Mouse (Mus musculus) heart, embryonic 12.5 days (tissue): Measurements from ENCODE around the gene Txndc2. TPM values are rescaled to one million over a fixed set of nuclear protein-coding genes. Genes with fewer than 3 reads are reported as not detected.

ENCODE experiments used
- ATAC-seq: fragments of 200-750 bp; cut with Nextera tagmentation; 2 replicates; pipeline ENCODE4 v1.8.0; 2017; ENCODE audit warnings: moderate TSS enrichment, moderate library complexity; ENCODE audit not compliant: insufficient number of reproducible peaks, low FRiP score
- H3K27ac ChIP-seq: fragments of 300-500 bp; sonication (generic); 2 replicates; pipeline ENCODE4 v1.5.1; 2016; ENCODE audit warnings: mild to moderate bottlenecking, moderate library complexity; ENCODE audit not compliant: poor library complexity, severe bottlenecking
- H3K27me3 ChIP-seq: fragments of 300-500 bp; sonication (generic); replicated peaks from 2 replicates; pipeline ENCODE4 v1.6.1; 2016; ENCODE audit warnings: mild to moderate bottlenecking, moderate library complexity
- H3K36me3 ChIP-seq: fragments of 300-500 bp; sonication (generic); 2 replicates; pipeline ENCODE4 v1.6.1; 2016; ENCODE audit warnings: mild to moderate bottlenecking, moderate library complexity
- H3K4me1 ChIP-seq: fragments of 300-500 bp; sonication (generic); replicated peaks from 2 replicates; pipeline ENCODE4 v1.6.1; 2016; ENCODE audit warnings: mild to moderate bottlenecking
- H3K4me2 ChIP-seq: fragments of 300-500 bp; sonication (generic); 2 replicates; pipeline ENCODE4 v1.6.1; 2016; ENCODE audit warnings: mild to moderate bottlenecking, moderate library complexity
- H3K4me3 ChIP-seq: fragments of 300-500 bp; sonication (generic); 2 replicates; pipeline ENCODE4 v1.5.1; 2016; ENCODE audit warnings: mild to moderate bottlenecking
- H3K9ac ChIP-seq: fragments of 300-500 bp; sonication (generic); 2 replicates; pipeline ENCODE4 v1.6.1; 2016; ENCODE audit warnings: mild to moderate bottlenecking, moderate library complexity
- H3K9me3 ChIP-seq: fragments of 300-500 bp; sonication (generic); replicated peaks from 2 replicates; pipeline ENCODE4 v1.6.1; 2016; ENCODE audit warnings: mild to moderate bottlenecking, moderate library complexity
- WGBS: fragments of 180-500 bp; shearing (Covaris S2); methylation state at CpG from one replicate; pipeline ENCODE4 v1.1.7; 2016; 5-methylcytosine and 5-hydroxymethylcytosine counted together
- polyA plus RNA-seq: library from polyadenylated mRNA; unstranded; fragments of >200 nt; fragmentation: Nextera tagmentation; extraction: Ambion mirVana; gene quantifications from 2 replicates; pipeline ENCODE4 v1.2.1, GENCODE M21; 2016

Txndc2 gene
- polyA plus RNA-seq, 1 experiment from 2014 or later, result not detected

DNA sequence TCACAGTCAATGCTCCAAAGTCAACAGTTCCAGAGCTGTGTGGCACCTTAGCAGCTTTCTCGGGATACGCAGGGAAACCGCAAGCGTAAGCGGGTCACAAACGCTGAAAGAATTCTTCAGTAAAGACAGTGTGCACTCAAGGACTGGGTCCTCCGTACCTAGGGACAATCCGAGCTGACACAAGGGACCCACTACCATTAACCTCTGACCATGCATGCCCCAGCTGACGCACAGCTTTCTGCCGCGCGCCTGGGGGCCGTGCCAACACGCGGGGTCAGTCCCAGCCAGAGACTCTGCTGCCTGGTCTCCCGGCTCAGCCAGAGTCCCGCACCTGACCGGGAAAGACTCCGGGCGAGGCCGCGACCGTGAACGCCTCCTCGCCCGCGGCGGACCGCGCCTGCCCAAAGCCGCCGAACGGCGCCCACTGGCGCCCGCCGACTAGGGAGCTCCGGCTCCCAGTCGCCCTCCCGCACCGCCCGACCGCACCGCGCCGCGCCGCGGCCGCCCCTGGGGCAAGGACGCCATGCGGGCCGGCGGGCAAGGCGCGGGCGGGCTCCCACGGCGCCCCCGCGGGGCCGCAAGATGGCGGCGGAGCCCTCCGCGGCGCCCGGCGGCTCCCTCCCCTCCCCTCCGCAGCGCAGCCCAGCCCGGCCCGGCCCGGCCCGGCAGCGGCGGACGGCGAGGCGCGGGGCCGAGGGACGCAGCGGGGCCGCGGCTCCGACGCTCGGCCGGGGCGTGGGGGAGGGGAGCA, 29.4 kb downstream of the Txndc2 start:
- WGBS, result 6% methylated on average over 88 of the region's 91 CpGs

DNA sequence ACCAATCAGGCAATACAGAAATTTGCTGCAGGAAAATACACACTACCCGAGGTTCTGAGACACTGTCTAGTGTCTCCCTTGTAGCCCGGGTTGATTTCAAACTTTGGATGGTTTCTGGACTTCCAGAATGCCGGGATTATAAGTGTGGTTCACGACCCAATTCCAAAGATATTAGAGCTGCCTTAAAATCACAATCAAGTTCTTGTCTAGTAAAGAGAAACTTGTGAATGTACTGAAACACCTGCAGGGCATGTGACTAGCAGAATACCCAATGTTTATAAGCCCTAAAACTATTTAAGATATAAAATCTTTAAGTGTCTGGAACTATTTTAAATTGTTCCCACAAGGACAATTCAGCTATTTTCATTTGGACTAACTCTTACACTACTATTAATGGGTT, 30.2 kb downstream of the Txndc2 start:
- H3K9me3 ChIP-seq, result no peaks in the 10 kb centered on the region
- WGBS, result 8% methylated on average over 4 of the region's 4 CpGs
- no peaks in the 10 kb centered on the region for H3K36me3 ChIP-seq
- H3K4me1 ChIP-seq, result peaks cover 38% of the 10 kb centered on the region
- peak overlapping the region; percentile 97 for H3K4me3 ChIP-seq
- H3K9ac ChIP-seq, result peak overlapping the region; percentile 99; the same call in 1 of the 2 replicates
- ATAC-seq, result no peak
- no peaks in the 10 kb centered on the region for H3K27me3 ChIP-seq
- H3K4me2 ChIP-seq, result peak overlapping the region; percentile 80
- H3K27ac ChIP-seq, result no peak overlapping the region

More for the DNA sequence above, 29.4 kb downstream of the Txndc2 start:
- H3K4me3 ChIP-seq, result peak overlapping the region; percentile 97
- peak overlapping the region; percentile 99 for H3K9ac ChIP-seq
- ATAC-seq, result peak; percentile 67
- H3K4me1 ChIP-seq, result peaks cover 32% of the 10 kb centered on the region
- H3K36me3 ChIP-seq, result no peaks in the 10 kb centered on the region
- no peaks in the 10 kb centered on the region for H3K27me3 ChIP-seq
- H3K9me3 ChIP-seq, result no peaks in the 10 kb centered on the region
- peak overlapping the region; percentile 80 for H3K4me2 ChIP-seq
- peak overlapping the region; percentile 99 for H3K27ac ChIP-seq

DNA sequence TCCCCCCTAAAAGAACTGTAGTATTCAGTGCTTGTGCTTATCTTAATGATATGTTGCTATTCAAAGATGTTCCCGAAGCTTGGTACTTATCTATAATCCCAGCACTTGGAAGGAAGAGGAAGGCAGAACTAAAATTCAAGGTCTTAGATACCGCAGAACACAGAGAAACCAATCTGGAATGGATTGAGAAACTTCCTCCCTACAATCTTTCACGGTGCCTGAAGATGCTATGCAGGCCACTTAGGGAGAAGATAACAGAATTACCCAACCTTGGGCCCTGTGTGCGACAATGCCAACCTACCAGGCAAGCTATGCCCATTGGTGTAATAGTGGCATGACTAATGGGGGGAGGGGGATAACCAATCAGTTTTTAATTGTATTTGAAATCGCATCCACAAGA, 33.2 kb downstream of the Txndc2 start:
- no peak overlapping the region for H3K9ac ChIP-seq
- ATAC-seq, result no peak
- H3K4me1 ChIP-seq, result peaks cover 60% of the 10 kb centered on the region
- H3K9me3 ChIP-seq, result no peaks in the 10 kb centered on the region
- WGBS, result 29% methylated on average over 5 of the region's 5 CpGs
- H3K4me2 ChIP-seq, result peak overlapping the region; percentile 11; the same call in 1 of the 2 replicates
- no peaks in the 10 kb centered on the region for H3K27me3 ChIP-seq
- H3K36me3 ChIP-seq, result no peaks in the 10 kb centered on the region
- no peak overlapping the region for H3K27ac ChIP-seq
- H3K4me3 ChIP-seq, result no peak overlapping the region

DNA sequence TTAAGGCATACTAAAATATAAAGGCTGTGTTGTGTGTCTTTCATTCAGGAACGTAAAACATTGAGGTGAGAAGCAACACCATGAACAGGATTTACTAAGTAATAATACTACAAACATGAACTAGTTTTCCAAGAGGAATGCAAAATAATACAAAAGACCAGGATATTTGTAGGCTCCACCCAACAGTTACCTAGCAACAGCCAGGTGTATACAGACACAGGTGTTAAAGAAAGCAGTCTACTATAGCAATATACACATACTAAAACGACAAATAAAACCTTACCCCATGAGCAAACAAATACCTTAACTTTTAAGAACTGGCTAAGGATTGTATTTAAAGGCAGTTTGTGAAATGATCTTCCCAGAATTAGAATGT, 33.7 kb downstream of the Txndc2 start:
- H3K27ac ChIP-seq, result no peak overlapping the region
- 83% methylated on average over 2 of the region's 2 CpGs for WGBS
- ATAC-seq, result no peak

DNA sequence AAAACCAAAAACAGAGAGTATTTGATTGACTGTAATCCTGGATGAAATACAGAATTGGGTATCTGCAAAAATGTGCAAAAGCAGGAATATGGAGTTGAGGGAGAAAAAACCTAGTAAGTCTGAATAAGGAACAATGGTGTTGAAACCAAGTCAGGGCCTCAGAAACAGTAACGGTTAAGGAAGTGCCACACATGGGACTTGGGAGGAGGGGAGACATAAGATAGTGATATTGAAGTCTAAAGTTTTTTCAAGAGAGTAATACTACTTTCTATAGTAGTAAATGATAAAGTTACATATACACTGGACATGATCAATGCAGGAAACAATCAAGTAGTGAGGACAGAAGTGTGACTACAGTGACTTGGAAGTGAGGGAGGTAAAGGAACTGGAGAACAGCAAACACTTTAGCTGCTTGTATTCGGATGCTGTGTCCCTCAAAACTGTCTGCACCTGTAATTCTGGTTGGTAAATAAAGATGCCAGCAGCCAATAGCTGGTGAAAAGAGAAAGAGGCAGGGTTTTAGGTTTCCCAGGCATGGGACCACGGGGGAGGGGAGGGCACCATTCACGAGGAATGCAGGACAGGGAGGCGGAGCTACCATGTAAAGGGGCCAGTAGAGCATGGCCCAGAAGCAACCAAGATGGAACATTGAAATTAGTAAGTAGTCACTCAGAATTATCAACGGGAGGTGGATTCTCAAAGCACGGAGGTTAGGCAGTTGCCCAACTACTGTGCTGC, 34.2 kb downstream of the Txndc2 start:
- H3K27me3 ChIP-seq, result no peaks in the 10 kb centered on the region
- H3K4me3 ChIP-seq, result no peak overlapping the region
- H3K4me1 ChIP-seq, result peaks cover 60% of the 10 kb centered on the region
- ATAC-seq, result no peak
- H3K4me2 ChIP-seq, result peak overlapping the region; percentile 13; the same call in 1 of the 2 replicates
- WGBS, result 37% methylated on average over 7 of the region's 7 CpGs
- no peaks in the 10 kb centered on the region for H3K9me3 ChIP-seq
- no peak overlapping the region for H3K9ac ChIP-seq
- H3K36me3 ChIP-seq, result no peaks in the 10 kb centered on the region
- no peak overlapping the region for H3K27ac ChIP-seq

More for the DNA sequence above, 33.7 kb downstream of the Txndc2 start:
- no peaks in the 10 kb centered on the region for H3K9me3 ChIP-seq
- H3K4me3 ChIP-seq, result no peak overlapping the region
- H3K36me3 ChIP-seq, result no peaks in the 10 kb centered on the region
- H3K9ac ChIP-seq, result no peak overlapping the region
- H3K4me1 ChIP-seq, result peaks cover 60% of the 10 kb centered on the region
- no peaks in the 10 kb centered on the region for H3K27me3 ChIP-seq
- H3K4me2 ChIP-seq, result peak overlapping the region; percentile 13; the same call in 1 of the 2 replicates

DNA sequence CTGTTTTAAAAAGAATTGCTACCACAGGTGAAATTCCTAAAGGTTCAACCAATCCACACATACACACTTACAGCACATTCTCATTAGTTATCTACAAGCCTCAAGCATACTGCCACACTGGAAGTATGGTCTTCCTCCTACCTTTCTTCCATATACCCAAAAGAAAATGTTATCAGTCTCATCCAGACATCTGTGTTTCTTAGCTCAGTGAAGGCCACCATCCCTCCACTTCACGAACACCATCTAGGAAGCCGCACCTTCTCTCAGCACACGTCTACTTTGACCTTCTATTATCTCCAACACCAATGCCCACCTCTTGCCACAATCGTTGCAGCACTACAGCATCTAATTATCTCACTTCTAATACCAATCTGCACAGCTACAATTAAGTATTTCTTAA, 36.0 kb downstream of the Txndc2 start:
- peak; percentile 23; the same call in 1 of the 2 replicates for ATAC-seq
- no peaks in the 10 kb centered on the region for H3K36me3 ChIP-seq
- no peak overlapping the region for H3K4me2 ChIP-seq
- no peaks in the 10 kb centered on the region for H3K27me3 ChIP-seq
- WGBS, result 48% methylated on average over 4 of the region's 4 CpGs
- no peak overlapping the region for H3K4me3 ChIP-seq
- H3K9me3 ChIP-seq, result no peaks in the 10 kb centered on the region
- H3K27ac ChIP-seq, result no peak overlapping the region
- peaks cover 57% of the 10 kb centered on the region for H3K4me1 ChIP-seq
- no peak overlapping the region for H3K9ac ChIP-seq

DNA sequence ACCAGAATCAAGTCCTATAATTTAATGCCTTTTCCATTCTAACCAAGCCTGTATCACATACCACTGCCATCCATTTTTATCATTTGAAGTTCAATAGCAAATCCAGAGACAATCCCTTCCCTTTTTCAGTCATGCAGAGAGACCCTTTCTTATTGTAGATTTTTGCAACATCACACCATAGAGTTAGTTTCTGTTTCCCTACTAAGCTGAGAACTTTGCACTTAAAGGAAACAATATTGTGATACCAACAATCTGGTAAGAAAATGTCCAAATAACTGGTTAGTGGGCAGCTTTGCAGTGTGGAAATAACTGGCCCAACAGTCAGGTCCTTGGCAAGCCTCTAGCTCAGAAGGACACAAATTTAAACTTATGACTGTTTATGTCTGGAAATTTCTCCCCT, 37.1 kb downstream of the Txndc2 start:
- Histone ChIP-seq H3K4me1 (peaks cover 52% of the 10 kb centered on the region), H3K27me3 (no peaks in the 10 kb centered on the region), H3K9me3 (no peaks in the 10 kb centered on the region), H3K4me3 (no peak overlapping the region), H3K4me2 (no peak overlapping the region), H3K9ac (no peak overlapping the region), H3K36me3 (no peaks in the 10 kb centered on the region), H3K27ac (no peak overlapping the region)
- no peak for ATAC-seq

DNA sequence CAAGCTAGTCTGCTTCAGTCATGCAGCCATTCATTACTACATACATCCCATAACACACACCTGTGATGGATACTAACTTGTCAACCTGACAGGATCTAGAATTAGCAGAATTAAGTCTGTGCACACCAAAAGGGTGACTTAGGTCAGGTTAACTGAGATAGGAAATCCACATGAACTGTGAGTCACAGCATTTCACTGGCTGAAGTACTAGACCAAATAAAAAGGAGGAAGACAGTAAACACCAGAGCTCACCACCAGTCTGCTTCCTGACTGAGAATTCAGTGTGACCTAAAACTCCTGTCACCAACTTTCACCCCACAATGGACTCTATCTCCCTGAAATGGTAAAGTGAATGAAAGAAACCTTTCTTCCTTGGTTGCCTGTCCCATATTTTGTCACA, 37.7 kb downstream of the Txndc2 start:
- Histone ChIP-seq H3K4me1 (peaks cover 46% of the 10 kb centered on the region), H3K36me3 (no peaks in the 10 kb centered on the region), H3K9me3 (no peaks in the 10 kb centered on the region), H3K27ac (0 out of 2 replicates have a peak overlapping the region, but pooled peaks have one; percentile 1), H3K27me3 (no peaks in the 10 kb centered on the region), H3K4me3 (no peak overlapping the region), H3K4me2 (no peak overlapping the region), H3K9ac (no peak overlapping the region)
- no peak for ATAC-seq

DNA sequence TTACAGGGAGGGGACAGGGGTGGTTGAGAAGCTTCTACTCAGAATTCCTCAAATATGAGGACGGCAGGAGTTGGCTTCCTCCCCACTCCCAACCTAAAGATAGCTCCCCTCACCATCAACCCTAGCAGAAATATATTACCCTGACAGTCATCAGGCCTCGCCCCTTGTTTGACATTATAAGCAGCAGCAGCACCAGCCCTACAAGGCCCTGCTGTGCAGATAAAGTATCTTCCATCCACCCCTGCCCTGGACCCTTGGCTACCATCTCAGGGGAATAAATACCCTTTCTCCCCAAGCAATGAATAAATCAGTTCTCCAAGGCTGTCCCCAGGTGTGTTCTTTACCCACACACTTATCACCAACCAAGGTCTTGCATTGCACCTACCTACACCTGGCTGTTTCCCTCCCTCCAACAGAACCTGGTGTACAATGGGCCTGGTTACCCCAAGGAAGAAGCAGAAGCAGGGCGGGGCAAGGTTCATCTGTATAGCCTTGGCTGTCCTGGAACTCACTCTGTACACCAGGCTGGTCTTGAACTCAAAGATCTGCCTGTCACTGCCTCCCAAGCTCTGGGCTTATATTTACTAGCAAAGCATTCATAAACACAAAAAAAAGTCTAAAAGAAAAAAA, 44.0 kb downstream of the Txndc2 start:
- no peaks in the 10 kb centered on the region for H3K27me3 ChIP-seq

DNA sequence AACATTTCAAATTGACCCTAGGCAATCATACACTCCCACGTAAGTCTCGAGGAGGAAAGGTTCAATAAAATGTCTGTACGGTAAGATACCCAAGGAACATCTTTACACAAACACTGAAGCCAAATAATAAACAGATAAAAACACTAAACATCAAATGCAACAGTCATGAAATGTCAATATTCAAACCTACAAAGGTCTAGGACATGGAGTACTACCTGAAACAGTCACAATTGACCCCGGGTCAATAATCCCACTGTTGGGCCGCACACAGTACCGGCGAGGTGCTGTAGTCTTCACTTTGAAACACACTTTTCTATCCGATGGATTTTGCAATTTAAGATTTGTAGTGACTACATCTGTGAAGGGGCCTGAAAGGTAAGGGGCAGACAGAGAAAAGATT, 47.3 kb downstream of the Txndc2 start:
- Histone ChIP-seq H3K9ac (no peak overlapping the region), H3K4me3 (no peak overlapping the region), H3K27me3 (no peaks in the 10 kb centered on the region), H3K4me1 (peaks cover 13% of the 10 kb centered on the region), H3K4me2 (no peak overlapping the region), H3K36me3 (peaks cover 12% of the 10 kb centered on the region), H3K27ac (no peak overlapping the region), H3K9me3 (no peaks in the 10 kb centered on the region)
- ATAC-seq, result no peak
- 91% methylated on average over 8 of the region's 8 CpGs for WGBS

More for the DNA sequence above, 44.0 kb downstream of the Txndc2 start:
- Histone ChIP-seq H3K27ac (peak overlapping the region; percentile 12; the same call in 1 of the 2 replicates), H3K9ac (no peak overlapping the region), H3K4me3 (no peak overlapping the region), H3K36me3 (peaks cover 1% of the 10 kb centered on the region), H3K9me3 (no peaks in the 10 kb centered on the region), H3K4me2 (peak overlapping the region; percentile 18; the same call in 1 of the 2 replicates), H3K4me1 (peaks cover 18% of the 10 kb centered on the region)
- 53% methylated on average over 3 of the region's 3 CpGs for WGBS
- ATAC-seq, result no peak
